Mouse (Mus musculus): ENCODE measurements around the gene Olfr55.
"Not testable (repeated sequence)": the region's sequence is repeated elsewhere in the genome, so short reads cannot be mapped to it uniquely, and the experiment has no call there.

GRCm38 (mm10) chr17:33168147-33168546 is at the start of gene Olfr55:
- TF ChIP-seq EP300 (optimal IDR thresholded peaks at IDR 0.05); CTCF (IDR thresholded peaks at IDR 0.05; ENCODE audit: low read depth): not testable (repeated sequence)

All from stomach, postnatal 0 days (tissue).